Mouse (Mus musculus): Measurements from ENCODE around the gene Limch1.

DNA sequence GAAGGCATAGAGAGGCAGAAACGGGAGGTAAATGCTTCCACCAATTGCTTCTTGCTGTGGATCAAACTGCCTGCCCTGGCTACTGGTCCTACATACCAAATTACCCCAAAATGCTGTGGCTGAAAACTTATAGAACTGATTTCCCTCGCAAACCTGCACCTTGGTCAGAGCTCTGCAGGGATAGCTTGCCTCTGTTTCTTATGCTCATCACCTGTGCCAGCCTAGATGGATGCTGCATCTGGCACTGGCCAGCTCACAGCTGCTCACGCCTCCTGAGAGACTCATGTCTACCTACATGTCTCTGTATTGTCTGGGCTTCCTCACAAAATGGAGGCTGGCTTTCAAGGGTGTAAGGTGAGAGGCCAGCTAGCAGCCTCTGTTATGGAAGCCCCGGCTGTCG, 83.9 kb downstream of the Limch1 start:
- TF ChIP-seq CTCF (IDR thresholded peaks at IDR 0.05) = no peak
- no peak for TF ChIP-seq EP300 (IDR thresholded peaks at IDR 0.05)
